Mouse (Mus musculus) megakaryocyte, embryonic 14.5 days (primary cell): ENCODE measurements around the gene Slc22a16.

ENCODE experiments used
- FLI1 ChIP-seq: IDR thresholded peaks from 2 replicates; pipeline ENCODE4 v1.6.1; 2012; ENCODE audit warnings: low read length, inconsistent platforms, mixed read lengths
- GATA1 ChIP-seq: IDR thresholded peaks from 3 replicates; pipeline ENCODE4 v1.6.1; 2012; ENCODE audit warnings: mixed read lengths, low read length, inconsistent platforms, borderline replicate concordance

- TF ChIP-seq GATA1 (no peak), FLI1 (no peak)
Measured at GRCm38 (mm10) chr10:40526301-40526761, 43.8 kb upstream of the Slc22a16 start.
